ENCODE assay signal across 16 mouse cellular contexts in genomic region chr3:149783903-149784608, GRCm38 (mm10).
"Had no signal": no experiment of that assay in that cellular context is flagged by ENCODE, and none has a peak within 500 bp of the region (broad histone marks: within the 10 kb centered on the region; RNA-seq: fewer than 3 reads in every experiment).

No protein-coding gene starts in this region.

- DNase-seq: kidney, adult 18-20 months; kidney, adult 9 months; kidney, postnatal 14 days; kidney, postnatal 4 days; liver, embryonic 13.5 days; lung, adult 2 months; lung, postnatal 14 days; lung, postnatal 4 days; midbrain, embryonic 14.5 days; retina, postnatal 1 day; right cerebral cortex, postnatal 25 days; spleen, adult 18-20 months; thymus, postnatal 25 days had no signal

- H3K4me3 ChIP-seq: liver, embryonic 13.5 days; neural tube, embryonic 12.5 days; neural tube, embryonic 15.5 days; stomach, embryonic 15.5 days had no signal

- H3K4me2 ChIP-seq: liver, embryonic 13.5 days; neural tube, embryonic 12.5 days; neural tube, embryonic 15.5 days; stomach, embryonic 15.5 days had no signal

- H3K36me3 ChIP-seq: liver, embryonic 13.5 days; neural tube, embryonic 12.5 days; neural tube, embryonic 15.5 days; stomach, embryonic 15.5 days had no signal

- H3K27ac ChIP-seq: liver, embryonic 13.5 days; neural tube, embryonic 12.5 days; neural tube, embryonic 15.5 days; stomach, embryonic 15.5 days had no signal

- H3K4me1 ChIP-seq: liver, embryonic 13.5 days; neural tube, embryonic 12.5 days; neural tube, embryonic 15.5 days; stomach, embryonic 15.5 days had no signal

- H3K9me3 ChIP-seq: liver, embryonic 13.5 days; neural tube, embryonic 12.5 days; neural tube, embryonic 15.5 days; stomach, embryonic 15.5 days had no signal

- H3K27me3 ChIP-seq: liver, embryonic 13.5 days; neural tube, embryonic 12.5 days; neural tube, embryonic 15.5 days; stomach, embryonic 15.5 days had no signal

- H3K9ac ChIP-seq: liver, embryonic 13.5 days; neural tube, embryonic 12.5 days; neural tube, embryonic 15.5 days; stomach, embryonic 15.5 days had no signal
